Mouse (Mus musculus) midbrain, postnatal 0 days (tissue): ENCODE data around the gene Rap1gds1. TPM values are rescaled to one million over a fixed set of nuclear protein-coding genes. Genes with fewer than 3 reads are reported as not detected.

Experiments
- ATAC-seq: fragments of 200-750 bp; cut with Nextera tagmentation; 2 replicates; pipeline ENCODE4 v1.8.0; 2017; ENCODE audit warnings: moderate number of reproducible peaks, mild to moderate bottlenecking, moderate TSS enrichment, moderate library complexity; ENCODE audit not compliant: low FRiP score
- DNase-seq: peaks from one replicate; pipeline ENCODE4 v3.0.0-alpha.2; 2015; ENCODE audit warnings: low spot score
- H3K27ac ChIP-seq: fragments of 300-500 bp; sonication (generic); 2 replicates; pipeline ENCODE4 v1.5.1; 2014; ENCODE audit warnings: low read depth, mild to moderate bottlenecking, low read length, mixed read lengths
- H3K27me3 ChIP-seq: fragments of 300-500 bp; sonication (generic); 2 replicates; pipeline ENCODE4 v1.6.1; 2014; ENCODE audit warnings: low read length, control low read depth, mixed read lengths; ENCODE audit not compliant: insufficient read depth
- H3K36me3 ChIP-seq: fragments of 300-500 bp; sonication (generic); 2 replicates; pipeline ENCODE4 v1.6.1; 2014; ENCODE audit warnings: low read length, control low read depth, mixed read lengths; ENCODE audit not compliant: insufficient read depth
- H3K4me1 ChIP-seq: fragments of 300-500 bp; sonication (generic); 2 replicates; pipeline ENCODE4 v1.6.1; 2014; ENCODE audit warnings: mild to moderate bottlenecking, control low read depth, antibody characterized with exemption, low read length, mixed read lengths; ENCODE audit not compliant: insufficient read depth
- H3K4me2 ChIP-seq: fragments of 300-500 bp; sonication (generic); 2 replicates; pipeline ENCODE4 v1.6.1; 2014; ENCODE audit warnings: low read depth, mild to moderate bottlenecking, low read length, mixed read lengths; ENCODE audit not compliant: poor library complexity, severe bottlenecking
- H3K4me3 ChIP-seq: fragments of 300-500 bp; sonication (generic); 2 replicates; pipeline ENCODE4 v1.5.1; 2014; ENCODE audit warnings: low read depth, mild to moderate bottlenecking, low read length, moderate library complexity
- H3K9ac ChIP-seq: fragments of 300-500 bp; sonication (generic); replicated peaks from 2 replicates; pipeline ENCODE4 v1.6.1; 2014; ENCODE audit warnings: mild to moderate bottlenecking, low read length, moderate library complexity, mixed read lengths; ENCODE audit not compliant: poor library complexity, severe bottlenecking
- H3K9me3 ChIP-seq: fragments of 300-500 bp; sonication (generic); 2 replicates; pipeline ENCODE4 v1.6.1; 2016; ENCODE audit warnings: low read length, control low read depth
- CTCF ChIP-seq: IDR thresholded peaks from 2 replicates; pipeline ENCODE4 v1.5.1; 2016; ENCODE audit warnings: antibody characterized with exemption, mild to moderate bottlenecking
- WGBS: fragments of 180-500 bp; shearing (Covaris S2); extraction: QIAGEN DNeasy Blood & Tissue Kit; methylation state at CpG from one replicate; pipeline ENCODE4 v1.1.7; 2014; 5-methylcytosine and 5-hydroxymethylcytosine counted together
- polyA plus RNA-seq: library from polyadenylated mRNA; unstranded; fragments of >200 nt; fragmentation: Nextera tagmentation; extraction: Ambion mirVana; gene quantifications from 2 replicates; pipeline ENCODE4 v1.2.1, GENCODE M21; 2015
- total RNA-seq: library from RNA; depleted of rRNA; stranded (reverse); fragments of >200 nt; gene quantifications from 2 replicates; pipeline ENCODE4 v1.2.3, GENCODE M21; 2014

Rap1gds1 gene
- total and polyA plus RNA-seq, 2 experiments from 2014 or later, result 76.6 to 110 TPM

DNA sequence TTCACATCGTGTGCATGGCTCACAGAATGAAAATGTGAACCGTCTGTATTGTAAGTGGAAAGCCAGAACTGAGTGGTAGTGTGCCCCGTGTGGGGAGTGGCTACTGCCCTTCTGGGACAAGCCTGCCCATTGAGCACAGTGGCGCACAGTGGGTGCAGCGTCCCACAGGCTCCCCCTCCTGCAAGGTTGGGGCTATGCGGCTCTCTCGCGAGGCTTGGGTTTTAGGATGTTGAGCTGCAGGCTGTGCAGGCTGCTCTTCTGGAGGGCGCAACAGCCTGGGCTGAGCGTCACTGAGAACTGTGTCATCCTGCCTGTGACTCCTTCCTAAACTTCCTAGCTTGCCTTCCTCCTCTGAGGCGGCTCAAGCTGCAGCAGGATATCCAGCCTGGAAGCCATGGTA lies 177.5 kb downstream of the Rap1gds1 start:
- 0 out of 2 replicates have a peak, but pooled peaks have one; percentile 2 for TF ChIP-seq CTCF
- H3K27ac ChIP-seq, result no peak overlapping the region
- peaks cover 26% of the 10 kb centered on the region for H3K36me3 ChIP-seq
- H3K9ac ChIP-seq, result no peak overlapping the region
- no peaks in the 10 kb centered on the region for H3K4me1 ChIP-seq
- H3K9me3 ChIP-seq, result no peaks in the 10 kb centered on the region
- ATAC-seq (no peak), DNase-seq (no peak)
- H3K27me3 ChIP-seq, result no peaks in the 10 kb centered on the region
- WGBS, result 92% methylated on average over 11 of the region's 11 CpGs
- no peak overlapping the region for H3K4me2 ChIP-seq
- H3K4me3 ChIP-seq, result no peak overlapping the region

DNA sequence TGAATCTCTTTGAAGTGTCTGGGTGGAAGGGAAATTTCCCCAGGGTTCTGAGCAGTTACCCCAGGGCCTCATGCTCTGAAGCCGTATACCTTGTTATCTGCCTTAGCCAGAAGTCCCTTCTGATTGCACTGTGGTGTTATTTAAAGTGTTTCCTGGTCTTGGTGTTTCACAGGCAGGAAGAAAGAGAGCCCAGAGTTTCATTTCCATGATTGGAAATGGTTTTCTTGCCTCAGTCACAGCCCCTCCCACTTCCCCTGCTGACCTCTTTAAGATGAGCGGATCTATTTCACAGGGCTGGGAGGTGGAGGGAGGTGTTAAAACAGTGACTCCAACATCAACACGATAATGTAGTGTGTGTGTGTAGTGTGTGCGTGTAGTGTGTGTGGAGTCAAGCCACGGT lies 181.5 kb downstream of the Rap1gds1 start:
- Histone ChIP-seq H3K27ac (no peak overlapping the region), H3K4me3 (no peak overlapping the region), H3K4me2 (no peak overlapping the region), H3K4me1 (no peaks in the 10 kb centered on the region), H3K9me3 (no peaks in the 10 kb centered on the region), H3K36me3 (peaks cover 11% of the 10 kb centered on the region; the same call in 1 of the 2 replicates), H3K27me3 (no peaks in the 10 kb centered on the region), H3K9ac (no peak overlapping the region)
- ATAC-seq (no peak; the same call in 1 of the 2 replicates), DNase-seq (no peak)
- 44% methylated on average over 5 of the region's 5 CpGs for WGBS
- no peak for TF ChIP-seq CTCF

DNA sequence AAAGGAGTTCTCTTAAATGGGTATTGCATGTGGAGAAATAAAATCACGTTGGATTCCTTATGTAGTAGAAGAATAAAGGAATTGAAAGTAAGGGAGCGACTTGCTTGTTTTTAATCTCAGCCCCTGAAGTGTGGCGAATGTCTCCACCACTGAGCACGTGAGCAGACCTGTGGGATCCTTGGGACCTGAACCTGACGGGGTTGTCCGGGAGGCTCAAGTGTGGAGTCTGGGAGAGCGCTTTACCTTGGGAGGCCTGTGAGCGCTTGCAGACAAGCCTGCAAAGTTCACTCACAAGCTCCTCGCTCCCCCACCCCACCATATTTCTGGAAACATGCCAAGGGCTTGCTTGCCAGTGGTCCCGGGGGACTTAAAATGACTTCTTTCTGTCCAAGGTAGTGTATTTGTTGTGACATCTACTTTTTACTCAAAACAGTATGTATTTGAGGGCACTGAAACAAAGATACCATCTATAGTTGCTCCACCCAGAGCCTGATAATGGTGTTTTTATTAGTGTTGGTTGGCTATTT lies 185.2 kb downstream of the Rap1gds1 start:
- no peak for TF ChIP-seq CTCF
- no peak overlapping the region for H3K9ac ChIP-seq
- H3K36me3 ChIP-seq, result no peaks in the 10 kb centered on the region
- no peaks in the 10 kb centered on the region for H3K9me3 ChIP-seq
- H3K27me3 ChIP-seq, result no peaks in the 10 kb centered on the region
- ATAC-seq, result no peak
- H3K4me2 ChIP-seq, result no peak overlapping the region
- no peaks in the 10 kb centered on the region for H3K4me1 ChIP-seq
- peak; percentile 32 for DNase-seq
- 56% methylated on average over 10 of the region's 10 CpGs for WGBS
- H3K27ac ChIP-seq, result no peak overlapping the region
- no peak overlapping the region for H3K4me3 ChIP-seq

DNA sequence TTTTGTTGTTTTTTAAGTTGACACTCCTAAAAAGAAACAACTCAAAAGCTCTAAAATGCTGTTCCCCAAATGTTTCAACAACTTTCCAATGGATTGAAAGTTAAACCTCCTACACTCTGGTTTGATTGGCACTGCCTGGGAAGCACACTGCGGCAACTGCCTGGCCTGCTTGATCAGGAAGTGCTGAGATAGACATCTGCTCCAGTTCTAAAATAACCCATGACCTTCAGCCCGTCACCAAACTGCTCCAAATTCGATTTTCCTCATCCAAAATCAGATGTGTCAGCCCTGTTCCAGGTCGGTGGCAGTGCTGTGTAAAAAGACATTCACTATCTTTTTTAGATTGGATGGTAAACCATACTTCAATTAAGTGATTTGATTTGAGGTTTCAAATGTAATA lies 185.8 kb downstream of the Rap1gds1 start:
- Histone ChIP-seq H3K4me2 (no peak overlapping the region), H3K27ac (no peak overlapping the region), H3K4me3 (no peak overlapping the region), H3K9me3 (no peaks in the 10 kb centered on the region), H3K4me1 (no peaks in the 10 kb centered on the region), H3K9ac (no peak overlapping the region), H3K36me3 (no peaks in the 10 kb centered on the region), H3K27me3 (no peaks in the 10 kb centered on the region)
- DNase-seq (peak; percentile 28), ATAC-seq (no peak)
- 68% methylated on average over 4 of the region's 4 CpGs for WGBS
- TF ChIP-seq CTCF, result no peak

DNA sequence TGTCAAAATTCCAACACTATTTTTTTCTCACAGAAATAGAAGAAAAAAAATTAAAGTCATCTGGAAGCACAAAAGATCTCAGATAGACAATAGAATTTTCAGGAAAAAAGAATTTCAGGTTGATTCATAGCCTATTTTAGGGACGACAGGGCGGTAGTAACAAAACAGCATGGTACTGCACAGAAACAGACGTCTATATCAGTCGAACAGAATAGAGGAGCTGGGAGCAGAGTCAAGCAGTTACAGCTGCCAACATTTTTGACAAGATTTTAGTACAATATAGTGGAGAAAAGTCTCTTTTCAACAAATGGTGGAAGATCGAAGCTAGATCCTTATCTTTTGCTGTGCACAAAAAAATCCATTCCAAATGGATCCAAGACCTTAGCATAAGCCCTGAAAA lies 188.9 kb downstream of the Rap1gds1 start:
- ATAC-seq, result no peak
- H3K36me3 ChIP-seq, result no peaks in the 10 kb centered on the region
- H3K27me3 ChIP-seq, result no peaks in the 10 kb centered on the region
- H3K9ac ChIP-seq, result no peak overlapping the region
- no peak overlapping the region for H3K27ac ChIP-seq
- 86% methylated on average over 5 of the region's 5 CpGs for WGBS
- DNase-seq, result no peak
- H3K4me2 ChIP-seq, result no peak overlapping the region
- no peak overlapping the region for H3K4me3 ChIP-seq
- H3K9me3 ChIP-seq, result no peaks in the 10 kb centered on the region
- no peak for TF ChIP-seq CTCF
- 0 out of 2 replicates have a peak, but pooled peaks cover 3% of the 10 kb centered on the region for H3K4me1 ChIP-seq

DNA sequence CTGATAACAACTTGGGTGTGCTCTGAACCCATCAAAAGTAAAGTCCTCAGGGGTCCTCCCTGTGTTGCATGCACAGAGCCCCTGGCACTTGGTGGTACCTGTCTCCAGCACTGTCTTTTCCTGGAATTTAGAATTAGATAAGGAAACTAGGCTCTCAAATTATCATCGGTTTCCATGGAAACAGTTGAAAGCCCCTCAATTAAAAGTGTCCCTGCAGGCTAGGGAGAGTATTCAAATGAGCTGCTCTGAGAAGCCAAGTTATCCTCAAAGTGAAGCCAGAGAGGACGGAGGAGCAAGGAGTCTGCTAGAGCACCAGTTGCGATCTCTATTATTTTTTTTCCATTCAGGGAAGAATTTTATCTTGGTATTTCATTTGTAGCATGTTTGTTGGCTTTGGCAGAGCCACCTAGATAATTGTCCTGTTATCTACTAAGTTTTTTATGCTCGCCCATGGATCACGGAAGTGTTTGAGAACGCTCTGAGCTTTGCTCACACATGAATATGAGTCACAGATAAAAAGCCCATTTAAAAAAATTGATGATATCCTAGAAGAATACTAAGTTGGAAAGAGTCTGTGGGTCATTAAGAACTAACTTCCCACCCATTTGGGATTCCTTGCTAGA lies 193.2 kb downstream of the Rap1gds1 start:
- Histone ChIP-seq H3K4me3 (no peak overlapping the region), H3K27me3 (no peaks in the 10 kb centered on the region), H3K4me2 (no peak overlapping the region), H3K9ac (no peak overlapping the region), H3K4me1 (0 out of 2 replicates have a peak, but pooled peaks cover 3% of the 10 kb centered on the region), H3K27ac (no peak overlapping the region), H3K36me3 (0 out of 2 replicates have a peak, but pooled peaks cover 3% of the 10 kb centered on the region), H3K9me3 (no peaks in the 10 kb centered on the region)
- ATAC-seq (peak; percentile 69; the same call in 1 of the 2 replicates), DNase-seq (peak; percentile 54)
- no peak for TF ChIP-seq CTCF
- WGBS, result 52% methylated on average over 6 of the region's 6 CpGs
